Mouse (Mus musculus): ENCODE results near the gene Tesc. TPM values are rescaled to one million over a fixed set of nuclear protein-coding genes. Genes with fewer than 3 reads are reported as not detected.

Gene Tesc
- total RNA-seq, 2 experiments from 2014 or later: 0.59 to 0.64 TPM

DNA sequence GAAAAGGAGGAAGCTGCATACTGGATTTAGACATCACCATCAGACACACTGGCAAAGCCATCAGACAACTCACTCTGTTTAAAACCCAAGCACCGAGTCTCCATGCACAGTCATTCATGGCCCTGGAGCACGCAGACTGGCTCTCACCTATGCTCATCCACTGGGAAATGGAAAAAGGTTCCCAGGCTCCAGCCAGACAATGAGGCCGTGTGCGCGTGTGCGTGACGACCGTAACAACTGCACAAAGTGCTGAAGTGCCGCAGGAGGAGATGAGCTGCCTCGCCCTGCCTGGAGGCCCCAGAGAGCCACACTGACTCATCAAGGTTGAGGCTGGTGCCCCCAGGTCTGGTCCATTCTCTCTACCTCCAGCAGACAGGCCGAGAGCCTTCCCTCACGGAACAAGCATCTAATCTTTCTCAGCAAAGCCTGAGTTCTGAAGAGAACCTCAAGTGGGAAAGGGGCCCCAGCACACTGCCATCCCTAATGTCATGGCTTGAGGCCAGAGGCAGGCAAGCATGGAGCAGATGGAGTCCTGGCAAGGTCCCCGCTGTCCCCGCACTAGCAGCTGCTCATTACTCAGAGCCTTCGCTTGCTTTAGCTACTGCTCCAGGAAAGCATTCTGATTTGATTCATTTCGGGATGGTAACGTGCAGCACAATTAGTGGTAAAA lies 80.7 kb downstream of the Tesc start:
- DNase-seq: no peak
- intact Hi-C loops (cut with DNase I): no loop called here
- Histone ChIP-seq H3K27ac (no peak overlapping the region), H3K4me3 (no peak overlapping the region)
- no peak for TF ChIP-seq CTCF (IDR thresholded peaks at IDR 0.05)

DNA sequence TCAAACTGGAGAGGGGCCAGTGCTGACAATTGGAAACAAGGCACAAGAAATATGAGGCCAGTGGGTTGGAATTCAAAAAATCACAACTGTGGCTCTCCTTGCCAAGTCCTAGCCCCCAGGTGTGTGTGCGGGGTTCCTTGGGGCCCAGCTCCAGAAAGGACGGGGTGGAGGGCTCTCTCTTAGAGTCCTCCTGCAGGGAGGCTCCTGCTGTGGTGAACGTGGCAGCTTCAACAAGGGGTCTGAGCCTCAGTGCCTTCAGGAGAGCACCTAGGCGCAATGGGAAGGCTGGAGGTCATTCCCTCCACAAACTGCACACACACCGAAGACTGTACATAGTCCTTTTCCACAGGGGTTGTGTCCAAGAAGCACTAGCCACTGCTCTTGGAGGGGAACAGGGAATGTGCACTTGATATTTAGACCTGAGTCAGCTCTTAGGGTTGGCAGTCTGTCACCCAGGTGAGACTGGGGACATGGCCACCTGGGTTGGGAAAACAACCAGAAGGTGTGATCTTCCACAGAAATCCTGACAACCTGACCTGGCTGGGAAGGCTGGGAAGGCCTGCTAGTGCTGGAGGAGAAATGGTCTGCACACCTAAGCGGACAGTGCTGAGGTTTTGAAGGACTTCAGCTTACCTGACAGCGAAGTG lies 81.4 kb downstream of the Tesc start:
- Histone ChIP-seq H3K27ac (no peak overlapping the region), H3K4me3 (no peak overlapping the region)
- TF ChIP-seq CTCF (IDR thresholded peaks at IDR 0.05): no peak
- intact Hi-C loops (cut with DNase I): no loop called here
- DNase-seq: no peak

Other genes with a start within 250 kb of the Tesc start
- gene Nos1, start 246.7 kb upstream of the Tesc start, total RNA-seq (2021): 10 to 100 TPM; 50.9 to 64.4 TPM
- 10 to 100 TPM; 11.8 to 13.3 TPM for gene Fbxo21, start 51.0 kb upstream of the Tesc start, total RNA-seq (2021)
- 10 to 100 TPM; 20.8 to 24.2 TPM for gene Fbxw8, start 127.7 kb downstream of the Tesc start, total RNA-seq (2021)
- gene Hrk, start 136.9 kb downstream of the Tesc start, total RNA-seq (2021): under 1 TPM; 0.08 to 0.15 TPM
- gene Rnft2, start 217.4 kb downstream of the Tesc start, total RNA-seq (2021): 1 to 10 TPM in 1 of 2 experiments, under 1 TPM in 1; 0.89 to 1.3 TPM
- 1 to 10 TPM; 3.5 to 5.4 TPM for gene 2410131K14Rik, start 217.5 kb downstream of the Tesc start, total RNA-seq (2021)

All from gastrocnemius, adult 2 months (tissue).